Mouse (Mus musculus) MN1 (cell line): ENCODE data around the gene Gm28557.
A peak's percentile ranks its signal among the peaks of the same experiment; 100 is the strongest.
"Not testable (repeated sequence)": the region's sequence is repeated elsewhere in the genome, so short reads cannot be mapped to it uniquely, and the experiment has no call there.

Source experiments
- DNase-seq: peaks from one replicate; pipeline ENCODE4 v3.0.0-alpha.2; 2016; ENCODE audit warnings: low spot score

Gm28557 gene

DNA sequence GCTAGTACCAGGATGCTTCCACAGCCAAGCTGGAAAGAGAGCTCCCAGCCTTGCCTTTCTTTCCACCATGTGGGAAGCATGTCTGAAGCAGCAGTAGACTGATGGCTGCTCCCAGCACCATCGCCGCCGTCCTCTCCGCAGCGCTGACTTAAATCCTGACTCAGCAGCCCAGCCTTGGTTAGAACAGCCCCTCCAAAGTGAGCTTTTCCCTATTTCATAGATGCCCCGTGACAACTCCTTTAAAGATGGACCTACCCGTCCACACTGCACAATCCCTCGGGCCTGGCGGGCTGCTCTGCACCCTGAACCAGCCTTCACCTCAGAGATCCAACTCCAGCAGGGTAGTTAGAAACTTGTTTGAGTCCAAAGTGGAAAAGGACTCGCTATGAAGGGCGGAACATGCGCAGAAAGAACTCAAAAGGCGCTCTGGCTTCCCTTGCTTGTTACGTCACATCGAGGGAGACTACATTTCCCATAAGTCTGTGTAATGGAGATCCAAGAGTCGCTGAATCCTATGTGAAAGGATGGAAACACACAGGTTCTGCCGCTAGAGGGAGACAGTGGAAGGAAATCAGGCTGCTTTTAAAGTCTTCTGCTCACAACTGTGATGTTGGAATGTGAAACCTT lies at the start of gene Gm28557:
Gm28557 (minus strand) TSS at position 411 of the 627 bp plus-strand sequence.
- DNase-seq: peak; percentile 98

GRCm38 (mm10) chr13:67128038-67128721 lies 19.8 kb upstream of the Gm28557 start:
- DNase-seq: peak; percentile 94

- not testable (repeated sequence) for DNase-seq
Measured at GRCm38 (mm10) chr13:67127507-67127906, 19.1 kb upstream of the Gm28557 start.

GRCm38 (mm10) chr13:67124460-67124859 lies 16.1 kb upstream of the Gm28557 start:
- no peak for DNase-seq

- not testable (repeated sequence) for DNase-seq
Measured at GRCm38 (mm10) chr13:67121360-67121759, 13.0 kb upstream of the Gm28557 start, which contains the start of gene Zfp759. TSS of gene Zfp759 (plus strand) at chr13:67121660.

GRCm38 (mm10) chr13:67116163-67116562 lies 7.8 kb upstream of the Gm28557 start, which contains the start of gene Rslcan18:
TSS of gene Rslcan18 (minus strand) at chr13:67116263.
- not testable (repeated sequence) for DNase-seq

GRCm38 (mm10) chr13:67113287-67113686 lies 4.9 kb upstream of the Gm28557 start:
- DNase-seq: no peak

DNA sequence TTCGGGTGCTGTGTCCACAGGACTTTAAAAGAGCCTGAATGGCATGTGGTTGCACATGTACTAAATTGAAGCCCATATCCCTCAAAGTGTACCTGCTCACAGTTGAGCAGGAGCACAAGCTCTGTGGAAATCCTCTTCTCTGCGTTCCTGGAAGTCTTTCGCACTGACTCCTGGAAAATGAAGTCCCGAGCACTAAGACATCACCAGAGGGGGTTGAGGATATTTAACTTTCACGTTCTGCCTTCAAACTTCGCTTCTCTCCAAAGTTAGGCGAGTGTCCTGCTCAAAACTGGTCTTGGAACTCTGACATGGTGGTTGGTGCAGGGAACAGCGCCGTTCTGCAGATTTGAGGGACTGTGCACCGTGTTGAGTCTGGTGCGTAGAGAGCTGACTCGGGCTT lies 3.7 kb upstream of the Gm28557 start:
- DNase-seq: no peak

DNA sequence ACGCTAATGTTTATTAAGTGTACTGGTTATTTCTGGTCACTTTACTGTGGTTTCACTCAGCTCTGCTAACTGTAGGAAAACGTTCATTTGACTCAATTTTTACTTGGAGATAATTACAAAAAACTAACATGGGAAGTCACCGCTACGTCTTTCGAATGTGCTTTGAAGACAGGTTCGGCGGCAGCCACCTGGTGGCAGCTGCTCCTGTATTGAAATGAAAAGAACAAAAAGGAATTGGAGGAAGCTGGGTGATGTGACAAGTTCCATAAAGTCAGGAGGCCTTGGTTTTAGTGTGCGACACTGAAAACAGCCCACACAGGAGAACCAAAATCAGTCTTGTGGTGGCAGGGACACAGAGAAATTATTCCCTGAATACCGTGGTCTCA lies 410 bp upstream of the Gm28557 start:
- no peak for DNase-seq

GRCm38 (mm10) chr13:67107681-67108080 lies 723 bp downstream of the Gm28557 start:
- DNase-seq: no peak

DNA sequence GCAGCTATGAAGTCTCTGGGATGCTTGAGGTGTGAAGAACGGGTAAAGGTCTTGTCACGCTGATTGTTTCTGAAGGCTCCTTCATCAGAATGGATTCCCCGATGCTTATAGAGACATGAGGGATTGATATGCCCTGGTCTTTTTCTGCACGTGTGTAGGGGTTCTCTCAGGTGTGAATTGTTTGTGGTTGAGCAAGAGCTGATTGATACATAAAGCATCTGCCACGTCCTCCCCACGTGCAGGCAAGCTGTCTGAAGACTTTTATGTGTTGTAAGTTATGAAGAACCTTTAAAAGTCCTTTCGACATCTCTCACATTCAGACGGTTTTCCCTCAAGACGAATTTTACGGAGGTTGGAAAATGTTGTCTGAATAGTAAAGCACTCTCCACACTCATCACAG lies 10.5 kb downstream of the Gm28557 start, which contains the start of gene Zfp708:
Zfp708 (minus strand) TSS at position 101 of the 400 bp plus-strand sequence.
- DNase-seq: no peak

DNA sequence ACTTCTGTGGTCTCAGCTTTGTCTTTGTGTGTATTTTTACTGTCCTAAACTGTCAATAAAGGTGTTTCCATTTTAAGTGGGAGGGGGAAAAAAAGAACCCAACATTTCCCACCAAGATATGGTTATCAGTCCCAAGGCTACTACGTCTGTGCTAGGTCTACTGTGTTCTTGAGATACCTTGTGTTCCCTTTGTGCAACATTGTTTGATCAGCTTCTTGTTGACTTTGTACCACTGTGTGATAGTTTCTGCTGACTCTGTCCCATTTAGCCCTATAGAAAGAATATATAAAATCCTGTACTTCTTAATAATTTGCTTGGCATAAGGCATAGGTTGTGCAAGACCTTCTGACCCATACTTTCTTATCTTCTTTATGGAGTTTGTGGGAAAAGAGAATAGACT lies 18.2 kb downstream of the Gm28557 start:
- DNase-seq: no peak

- no peak for DNase-seq
Measured at GRCm38 (mm10) chr13:67081946-67082345, 26.5 kb downstream of the Gm28557 start.

GRCm38 (mm10) chr13:67081142-67081713 lies 27.2 kb downstream of the Gm28557 start:
- DNase-seq: peak; percentile 80

GRCm38 (mm10) chr13:67077244-67077643 lies 31.2 kb downstream of the Gm28557 start:
- no peak for DNase-seq

DNA sequence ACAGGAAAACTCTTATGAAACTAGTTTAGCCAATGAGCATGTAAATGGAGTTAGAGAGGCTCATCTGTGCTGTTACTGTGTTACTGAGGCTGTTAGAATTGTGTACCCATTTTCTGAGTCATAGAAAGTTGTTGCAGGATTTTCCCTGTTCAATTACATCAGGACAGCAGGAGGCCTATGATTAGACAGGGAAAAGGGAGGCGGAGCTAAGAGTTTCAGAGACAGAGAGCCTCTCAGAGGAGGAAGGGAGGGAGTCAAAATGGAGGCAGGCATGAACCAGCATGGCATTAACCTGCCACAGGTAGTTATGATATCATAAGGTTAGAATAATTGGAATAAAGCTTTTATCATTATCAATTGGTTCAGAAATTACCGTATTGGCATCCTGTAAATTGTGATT lies 35.6 kb downstream of the Gm28557 start:
- no peak for DNase-seq

DNA sequence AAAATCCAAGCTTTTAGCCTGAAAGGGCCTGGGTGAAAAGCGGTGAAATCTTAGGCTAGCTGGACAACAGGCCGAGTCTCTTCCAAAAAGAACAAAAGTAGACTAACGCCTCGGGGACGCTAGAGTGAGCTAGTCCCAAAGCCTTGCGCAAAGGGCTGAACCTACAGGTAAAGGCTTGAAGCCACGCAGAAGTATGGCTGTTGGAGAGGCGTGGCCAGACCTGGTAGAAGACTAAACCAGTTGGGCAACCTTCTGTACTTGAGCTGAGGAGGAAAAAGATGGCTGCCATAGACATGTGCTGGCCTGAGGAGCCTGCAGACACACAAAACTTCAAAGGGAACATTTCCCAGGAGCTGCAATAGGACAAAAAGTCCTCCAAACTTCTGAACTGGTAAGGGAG lies 43.0 kb downstream of the Gm28557 start:
- DNase-seq: no peak

DNA sequence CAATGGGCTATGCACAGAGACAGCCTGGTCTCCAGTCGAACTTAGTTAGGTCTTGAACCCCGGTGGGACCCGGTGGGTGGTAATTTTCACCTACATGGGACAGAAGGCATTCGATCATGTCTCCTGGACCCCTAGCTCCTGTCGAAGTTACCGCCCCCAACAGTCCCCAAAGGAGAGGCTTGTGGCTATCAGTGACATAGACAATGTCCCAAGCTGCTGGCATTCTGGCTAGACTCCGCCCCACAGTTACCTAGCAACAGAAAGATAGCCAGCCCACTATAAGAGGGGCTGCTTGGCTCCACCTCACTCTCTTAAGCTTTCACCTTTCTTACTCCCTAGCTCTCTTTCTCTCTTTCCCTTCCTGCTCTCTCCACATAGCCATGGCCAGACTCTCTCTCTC lies 46.0 kb downstream of the Gm28557 start:
- no peak for DNase-seq

GRCm38 (mm10) chr13:67060786-67061358 lies 47.5 kb downstream of the Gm28557 start, which contains the start of gene Zfp712:
TSS of gene Zfp712 (minus strand) at chr13:67061170.
- peak; percentile 97 for DNase-seq

DNA sequence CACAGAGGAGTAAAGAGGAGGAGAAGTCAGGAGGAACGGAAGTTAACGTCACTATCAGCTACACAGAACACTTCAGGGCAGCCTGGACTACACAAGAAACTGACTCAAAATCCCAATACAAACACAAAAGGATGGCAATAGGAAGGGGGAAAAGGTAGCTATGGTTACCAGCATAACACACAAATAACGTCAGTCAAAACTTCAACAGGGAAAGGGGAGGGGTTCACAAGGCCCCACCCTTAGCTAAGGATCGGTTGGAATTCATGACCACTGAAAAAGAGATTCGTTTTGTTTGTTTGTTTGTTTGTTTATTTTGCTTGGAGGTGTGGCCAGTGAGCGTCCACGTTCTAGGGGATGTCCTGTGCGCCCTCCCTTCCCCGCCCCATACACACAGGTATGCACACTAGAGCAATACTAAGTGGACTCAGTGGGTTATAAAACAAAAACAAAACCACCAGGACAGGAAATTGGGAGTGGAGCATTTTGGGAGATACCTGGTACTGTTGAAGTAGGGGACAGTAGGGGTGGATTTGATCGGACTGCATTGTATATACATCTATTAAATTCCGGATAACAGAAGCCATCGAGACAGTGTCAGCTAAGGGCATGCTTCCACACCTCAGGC lies 48.1 kb downstream of the Gm28557 start:
- peak; percentile 79 for DNase-seq
